Mouse (Mus musculus): ENCODE measurements around the gene Frmd7. TPM values are rescaled to one million over a fixed set of nuclear protein-coding genes. Genes with fewer than 3 reads are reported as not detected.

The Frmd7 gene
- total RNA-seq, 2 experiments from 2014 or later: 0.43 TPM

- DNase-seq (ENCODE audit: low spot score): no peak
Observed at GRCm38 (mm10) chrX:50874246-50875002, 68.1 kb downstream of the Frmd7 start.

GRCm38 (mm10) chrX:50864734-50865133 is 77.8 kb downstream of the Frmd7 start:
- no peak for DNase-seq (ENCODE audit: low spot score)

- no peak for DNase-seq (ENCODE audit: low spot score)
Observed at GRCm38 (mm10) chrX:50863771-50864170, 78.7 kb downstream of the Frmd7 start.

GRCm38 (mm10) chrX:50850428-50851184 is 91.9 kb downstream of the Frmd7 start:
- DNase-seq (ENCODE audit: low spot score): no peak

Other genes with a start within 250 kb of the Frmd7 start
- gene Stk26, start 101.7 kb downstream of the Frmd7 start, total RNA-seq (2021): 1 to 10 TPM; 2.7 to 3.9 TPM
- gene Rap2c, start 75.3 kb upstream of the Frmd7 start, total RNA-seq (2021): 10 to 100 TPM; 22.3 to 24.3 TPM